12 mouse cellular contexts compared by ENCODE assay signal in the genomic region with DNA sequence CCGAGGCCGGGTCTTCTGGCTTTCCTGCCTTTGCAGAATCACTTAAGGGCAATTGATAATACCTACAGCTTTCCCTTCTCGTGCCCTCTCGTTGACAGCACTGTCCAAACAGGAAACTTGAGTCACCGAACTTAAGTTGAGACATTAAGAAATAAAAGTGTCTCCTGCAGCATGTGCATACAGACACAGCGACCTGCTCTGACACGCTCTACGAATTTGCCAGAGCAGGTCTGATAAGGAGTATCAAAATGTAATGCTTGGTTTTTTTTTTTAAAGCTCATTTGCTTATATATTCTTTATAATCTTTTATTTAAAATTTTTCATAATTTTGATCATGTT.
A peak's percentile ranks its signal among the peaks of the same experiment; 100 is the strongest.
DNase-seq lines count a peak whose midpoint lies in the region; ATAC-seq and TF ChIP-seq lines count a peak whose summit lies in the region.
"Had no signal": no experiment of that assay in that cellular context is flagged by ENCODE, and none has a peak within 500 bp of the region (broad histone marks: within the 10 kb centered on the region; RNA-seq: fewer than 3 reads in every experiment).

No protein-coding gene starts in this region.

- H3K36me3 ChIP-seq in intestine, embryonic 14.5 days (ENCODE audit: control insufficient read depth, insufficient read depth, low read length), result no peaks in the 10 kb centered on the region
- no peaks in the 10 kb centered on the region for H3K36me3 ChIP-seq in intestine, postnatal 0 days (ENCODE audit: control insufficient read depth, insufficient read depth)
- H3K36me3 ChIP-seq: limb, embryonic 10.5 days; neural tube, embryonic 13.5 days had no signal

- TF ChIP-seq CTCF in intestine, postnatal 0 days (IDR thresholded peaks at IDR 0.05; ENCODE audit: low read depth), result no peak

- peaks cover 6% of the 10 kb centered on the region for H3K9me3 ChIP-seq in intestine, embryonic 14.5 days (ENCODE audit: control insufficient read depth, low read length)
- H3K9me3 ChIP-seq in intestine, postnatal 0 days (ENCODE audit: control insufficient read depth), result peaks cover 5% of the 10 kb centered on the region

- no peak overlapping the region for H3K9ac ChIP-seq in intestine, embryonic 14.5 days (ENCODE audit: low read length)
- H3K9ac ChIP-seq in intestine, postnatal 0 days (ENCODE audit: low read depth, low read length), result no peak overlapping the region
- H3K9ac ChIP-seq: forebrain, embryonic 13.5 days; midbrain, embryonic 13.5 days; neural tube, embryonic 13.5 days had no signal

- H3K4me1 ChIP-seq in intestine, embryonic 14.5 days (replicated peaks; ENCODE audit: control insufficient read depth, insufficient read depth, low read length), result peaks cover 9% of the 10 kb centered on the region; the same call in 1 of the 2 replicates
- H3K4me1 ChIP-seq in intestine, postnatal 0 days (replicated peaks; ENCODE audit: control insufficient read depth, insufficient read depth, low read length), result no peaks in the 10 kb centered on the region
- H3K4me1 ChIP-seq: forebrain, embryonic 13.5 days; neural tube, embryonic 13.5 days had no signal

- H3K4me2 ChIP-seq in intestine, embryonic 14.5 days (ENCODE audit: low read length), result 0 out of 2 replicates have a peak overlapping the region, but pooled peaks have one; percentile 16
- H3K4me2 ChIP-seq in intestine, postnatal 0 days (replicated peaks; ENCODE audit: low read depth), result no peak overlapping the region
- H3K4me2 ChIP-seq: forebrain, embryonic 13.5 days; midbrain, embryonic 13.5 days; neural tube, embryonic 13.5 days had no signal

- DNase-seq in embryo, embryonic 11 days, result peak; percentile 12
- no peak for DNase-seq in embryo, embryonic 9.5 days (ENCODE audit: extremely low spot score)
- no peak for DNase-seq in intestine, embryonic 14.5 days (ENCODE audit: low spot score)
- peak; percentile 42 for DNase-seq in urinary bladder, adult 2 months (ENCODE audit: low spot score)
- no peak for DNase-seq in urinary bladder, postnatal 10 days (ENCODE audit: low spot score)
- DNase-seq in left cerebral cortex, adult 11 months (ENCODE audit: low spot score), result no peak
- no peak for DNase-seq in kidney, postnatal 10 days

- 29% methylated on average over 8 of the region's 8 CpGs for WGBS in intestine, embryonic 14.5 days
- WGBS in intestine, postnatal 0 days, result 35% methylated on average over 8 of the region's 8 CpGs

- no peak overlapping the region for H3K27ac ChIP-seq in intestine, embryonic 14.5 days (ENCODE audit: low read depth)
- no peak overlapping the region for H3K27ac ChIP-seq in intestine, postnatal 0 days (ENCODE audit: low read depth, low read length)
- H3K27ac ChIP-seq: forebrain, embryonic 13.5 days; limb, embryonic 10.5 days; midbrain, embryonic 13.5 days; neural tube, embryonic 13.5 days had no signal

- H3K4me3 ChIP-seq in intestine, embryonic 14.5 days (ENCODE audit: low read depth, low read length), result no peak overlapping the region
- no peak overlapping the region for H3K4me3 ChIP-seq in intestine, postnatal 0 days (ENCODE audit: low read depth, low read length)
- H3K4me3 ChIP-seq: forebrain, embryonic 13.5 days; limb, embryonic 10.5 days; midbrain, embryonic 13.5 days; neural tube, embryonic 13.5 days had no signal

- ATAC-seq in intestine, embryonic 14.5 days (replicated peaks; ENCODE audit: low FRiP score, low TSS enrichment, low read depth), result no peak
- no peak for ATAC-seq in intestine, postnatal 0 days

- H3K27me3 ChIP-seq in intestine, embryonic 14.5 days (replicated peaks; ENCODE audit: control insufficient read depth, insufficient read depth, low read length), result no peaks in the 10 kb centered on the region
- H3K27me3 ChIP-seq in intestine, postnatal 0 days (replicated peaks; ENCODE audit: control insufficient read depth, insufficient read depth, low read length), result no peaks in the 10 kb centered on the region
- H3K27me3 ChIP-seq: forebrain, embryonic 13.5 days; midbrain, embryonic 13.5 days; neural tube, embryonic 13.5 days had no signal

Comparison
In these comparisons a context has a peak if more than half of its experiments do, and no peak if none do; other contexts are left out.
1. DNase-seq: peak in embryo, embryonic 11 days (single experiment) and urinary bladder, adult 2 months (single experiment); none in embryo, embryonic 9.5 days (single experiment), intestine, embryonic 14.5 days (single experiment), urinary bladder, postnatal 10 days (single experiment), left cerebral cortex, adult 11 months (single experiment) and kidney, postnatal 10 days (single experiment).